Mouse (Mus musculus): Measurements from ENCODE around the gene Ell2.

GRCm38 (mm10) chr13:75738536-75738935 is 32.0 kb downstream of the Ell2 start:
- no peak for TF ChIP-seq EP300 (IDR thresholded peaks at IDR 0.05; ENCODE audit: low read depth)
- no peak for TF ChIP-seq CTCF (IDR thresholded peaks at IDR 0.05; ENCODE audit: low read depth)
